Mouse (Mus musculus) forebrain, embryonic 16.5 days (tissue): ENCODE data around the gene Spdye4c. TPM values are rescaled to one million over a fixed set of nuclear protein-coding genes. Genes with fewer than 3 reads are reported as not detected.

ENCODE experiments used
- ATAC-seq: fragments of 200-750 bp; cut with Nextera tagmentation; 2 replicates; pipeline ENCODE4 v1.8.0; 2017; ENCODE audit warnings: mild to moderate bottlenecking, moderate library complexity
- H3K27ac ChIP-seq: fragments of 300-500 bp; sonication (generic); 2 replicates; pipeline ENCODE4 v1.5.1; 2014; ENCODE audit warnings: low read length, control low read depth
- H3K27me3 ChIP-seq: fragments of 300-500 bp; sonication (generic); replicated peaks from 2 replicates; pipeline ENCODE4 v1.6.1; 2014; ENCODE audit warnings: low read length; ENCODE audit not compliant: control insufficient read depth, insufficient read depth
- H3K36me3 ChIP-seq: fragments of 300-500 bp; sonication (generic); 2 replicates; pipeline ENCODE4 v1.6.1; 2014; ENCODE audit not compliant: control insufficient read depth, insufficient read depth
- H3K4me1 ChIP-seq: fragments of 300-500 bp; sonication (generic); replicated peaks from 2 replicates; pipeline ENCODE4 v1.6.1; 2014; ENCODE audit warnings: low read length; ENCODE audit not compliant: control insufficient read depth, insufficient read depth
- H3K4me2 ChIP-seq: fragments of 300-500 bp; sonication (generic); 2 replicates; pipeline ENCODE4 v1.6.1; 2014; ENCODE audit warnings: mild to moderate bottlenecking, low read length, control low read depth
- H3K4me3 ChIP-seq: fragments of 300-500 bp; sonication (generic); replicated peaks from 2 replicates; pipeline ENCODE4 v1.5.1; 2014; ENCODE audit warnings: mild to moderate bottlenecking, low read length, control low read depth
- H3K9ac ChIP-seq: fragments of 300-500 bp; sonication (generic); replicated peaks from 2 replicates; pipeline ENCODE4 v1.6.1; 2014; ENCODE audit warnings: low read depth, low read length, control low read depth
- H3K9me3 ChIP-seq: fragments of 300-500 bp; sonication (generic); 2 replicates; pipeline ENCODE4 v1.6.1; 2016; ENCODE audit warnings: low read length; ENCODE audit not compliant: control insufficient read depth
- WGBS: fragments of 180-500 bp; shearing (Covaris S2); extraction: QIAGEN DNeasy Blood & Tissue Kit; methylation state at CpG from one replicate; pipeline ENCODE4 v1.1.7; 2014; 5-methylcytosine and 5-hydroxymethylcytosine counted together
- polyA plus RNA-seq: library from polyadenylated mRNA; unstranded; fragments of >200 nt; fragmentation: Nextera tagmentation; extraction: Ambion mirVana; gene quantifications from 2 replicates; pipeline ENCODE4 v1.2.1, GENCODE M21; 2015

The Spdye4c gene
- polyA plus RNA-seq, 1 experiment from 2014 or later, result not detected

DNA sequence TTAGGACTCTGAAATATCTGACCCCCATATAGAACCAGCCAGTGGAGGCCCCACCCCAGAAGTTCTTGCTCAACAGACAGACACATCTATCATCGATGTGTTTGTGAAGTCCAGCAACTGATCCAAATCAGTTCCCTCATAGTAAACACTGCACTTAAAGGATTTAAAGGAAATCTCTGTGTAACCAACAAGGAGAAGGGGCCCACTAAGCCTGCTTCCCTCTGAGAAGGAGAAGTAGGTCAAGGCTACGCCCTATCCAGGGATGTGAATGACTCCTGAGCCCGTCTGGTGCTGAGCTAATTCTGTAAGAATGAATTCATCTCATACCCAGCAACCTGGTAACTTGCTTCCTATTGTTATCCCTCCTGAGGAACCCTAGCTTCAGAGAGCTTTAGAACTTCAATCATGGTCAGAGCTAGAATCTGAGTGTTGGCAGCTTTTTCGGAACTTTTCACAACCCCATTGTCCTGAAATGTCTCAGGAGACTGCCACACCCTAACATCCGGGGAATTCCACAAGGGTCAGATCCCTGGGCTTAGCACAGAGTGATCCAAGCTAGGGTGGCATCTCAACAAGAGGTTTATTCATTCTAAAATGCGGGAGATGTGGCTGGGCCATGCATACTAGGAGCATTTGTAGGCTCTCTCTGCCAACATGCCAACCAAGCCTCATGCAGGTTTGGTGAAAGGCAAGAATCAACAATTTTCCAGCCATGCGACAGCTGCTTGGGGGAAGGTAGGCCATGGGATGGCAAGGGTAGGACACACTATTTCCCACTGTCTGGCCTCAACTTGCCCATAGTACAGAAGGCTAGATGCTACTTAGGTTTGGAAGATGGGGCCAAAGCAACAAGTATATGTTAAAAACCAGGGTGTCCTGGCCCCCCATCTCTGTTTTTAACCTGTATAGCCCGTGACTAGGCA, 38.0 kb upstream of the Spdye4c start:
- Histone ChIP-seq H3K36me3 (no peaks in the 10 kb centered on the region), H3K4me2 (no peak overlapping the region), H3K9me3 (no peaks in the 10 kb centered on the region), H3K27me3 (no peaks in the 10 kb centered on the region), H3K27ac (no peak overlapping the region), H3K4me1 (no peaks in the 10 kb centered on the region), H3K9ac (no peak overlapping the region), H3K4me3 (no peak overlapping the region)
- ATAC-seq, result no peak
- WGBS, result 88% methylated on average over 8 of the region's 8 CpGs

DNA sequence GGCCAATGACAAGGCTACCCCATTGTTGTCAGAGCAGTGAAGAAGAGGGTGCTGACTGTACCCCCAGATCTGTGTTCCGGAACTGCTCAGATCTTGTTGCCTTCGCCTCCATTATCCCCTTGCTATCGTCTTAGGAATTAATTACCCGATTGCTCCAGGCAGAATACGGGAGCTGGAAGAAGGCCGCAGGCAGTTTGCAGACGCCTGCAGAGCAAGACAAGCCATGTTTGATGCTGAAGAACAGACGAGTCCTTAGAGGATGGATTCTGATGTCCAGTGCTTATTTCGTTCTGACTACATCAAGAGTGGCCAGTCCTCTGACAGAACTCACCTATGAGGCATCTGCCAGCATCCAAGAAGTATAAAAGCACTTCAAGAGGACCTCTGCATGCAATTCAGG, 35.9 kb upstream of the Spdye4c start:
- Histone ChIP-seq H3K9ac (no peak overlapping the region), H3K27ac (no peak overlapping the region)
- no peak for ATAC-seq

DNA sequence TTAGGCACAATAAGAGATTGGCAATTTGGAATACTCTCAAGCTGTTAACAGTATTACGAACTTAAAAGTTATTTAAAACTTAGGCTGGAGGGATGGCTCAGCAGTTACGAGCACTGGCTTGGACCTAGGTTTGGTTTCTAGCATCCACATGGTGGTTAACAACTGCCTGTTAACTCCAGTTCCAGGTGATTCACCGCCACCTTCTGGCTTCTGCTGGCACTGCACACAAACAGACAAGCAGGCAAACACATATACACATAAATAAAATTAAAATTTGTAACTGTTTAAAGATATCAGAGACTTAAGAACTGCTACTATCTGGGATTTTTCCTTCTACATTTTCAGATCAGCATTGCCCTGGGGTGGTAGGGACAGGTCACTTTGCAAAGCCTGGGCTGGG, 26.8 kb upstream of the Spdye4c start:
- H3K4me3 ChIP-seq, result no peak overlapping the region
- no peak overlapping the region for H3K27ac ChIP-seq
- no peaks in the 10 kb centered on the region for H3K4me1 ChIP-seq
- H3K27me3 ChIP-seq, result no peaks in the 10 kb centered on the region
- no peak overlapping the region for H3K9ac ChIP-seq
- 88% methylated on average over 3 of the region's 3 CpGs for WGBS
- H3K4me2 ChIP-seq, result no peak overlapping the region
- H3K36me3 ChIP-seq, result no peaks in the 10 kb centered on the region
- no peaks in the 10 kb centered on the region for H3K9me3 ChIP-seq
- ATAC-seq, result no peak

More for the DNA sequence above, 35.9 kb upstream of the Spdye4c start:
- Histone ChIP-seq H3K27me3 (no peaks in the 10 kb centered on the region), H3K36me3 (no peaks in the 10 kb centered on the region), H3K4me3 (no peak overlapping the region), H3K4me1 (no peaks in the 10 kb centered on the region), H3K9me3 (no peaks in the 10 kb centered on the region), H3K4me2 (no peak overlapping the region)
- 72% methylated on average over 9 of the region's 9 CpGs for WGBS

DNA sequence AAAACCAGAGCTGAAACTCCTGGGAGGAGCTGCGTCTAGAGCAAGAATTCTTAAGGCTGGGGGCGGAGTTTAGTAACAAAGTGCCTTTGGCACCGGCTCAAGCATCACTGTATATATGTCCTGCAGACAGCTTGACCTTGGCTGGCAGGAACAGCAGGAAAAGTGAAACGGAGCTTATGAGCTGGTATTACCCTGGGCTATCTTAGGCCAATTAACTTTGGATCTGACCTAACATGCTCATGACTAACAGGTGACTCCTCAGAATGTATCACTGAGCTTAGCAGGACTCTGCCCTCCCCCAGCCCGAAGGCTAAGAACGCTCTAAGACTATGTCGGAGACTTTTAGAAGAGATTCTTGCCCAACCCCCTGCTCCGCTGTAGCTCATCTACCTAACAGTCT, 25.1 kb upstream of the Spdye4c start:
- no peak overlapping the region for H3K4me3 ChIP-seq
- H3K9me3 ChIP-seq, result no peaks in the 10 kb centered on the region
- H3K4me2 ChIP-seq, result no peak overlapping the region
- no peak overlapping the region for H3K27ac ChIP-seq
- H3K36me3 ChIP-seq, result no peaks in the 10 kb centered on the region
- H3K27me3 ChIP-seq, result no peaks in the 10 kb centered on the region
- no peaks in the 10 kb centered on the region for H3K4me1 ChIP-seq
- no peak overlapping the region for H3K9ac ChIP-seq
- WGBS, result 57% methylated on average over 8 of the region's 8 CpGs
- ATAC-seq, result no peak

DNA sequence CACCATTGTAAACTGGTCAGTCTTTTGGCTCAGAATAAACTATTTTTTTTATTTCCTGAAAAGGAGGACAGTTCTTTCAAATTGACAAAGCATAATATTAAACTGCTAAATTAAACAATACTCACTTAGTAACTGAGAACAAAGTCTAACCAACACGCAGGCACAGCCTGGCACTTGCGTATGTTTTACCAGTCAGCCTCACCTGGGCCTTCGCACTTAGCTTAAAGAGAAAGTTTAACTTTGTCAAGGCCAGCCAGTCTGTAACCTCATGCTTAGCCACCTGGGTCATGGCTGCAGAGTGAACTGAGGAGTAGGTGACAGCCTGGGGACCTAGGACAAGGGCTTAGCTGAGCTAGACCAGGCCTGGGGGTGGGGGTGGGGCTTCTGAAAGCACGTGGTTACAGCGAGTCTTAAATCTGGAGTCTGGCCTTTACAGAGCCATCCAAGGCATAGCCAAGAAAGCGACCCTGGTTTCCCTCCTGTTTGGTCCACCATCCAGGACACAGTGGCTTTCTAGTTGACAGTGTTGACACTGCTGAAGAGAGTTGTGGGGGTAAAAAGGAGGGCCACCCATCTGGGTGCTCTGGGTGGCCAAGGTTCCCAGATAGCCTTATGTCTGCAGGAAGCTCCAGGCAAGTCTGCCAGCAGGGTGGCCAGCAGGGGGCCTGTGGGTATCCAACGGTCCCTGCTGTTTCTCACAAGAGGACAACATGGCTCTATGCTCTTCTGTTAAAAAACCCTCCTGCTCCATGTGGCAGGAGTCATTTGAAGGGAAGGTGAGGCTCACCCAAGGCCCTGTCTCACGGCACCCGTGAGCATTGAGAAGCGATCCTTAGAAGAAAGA, 24.5 kb upstream of the Spdye4c start:
- Histone ChIP-seq H3K27ac (no peak overlapping the region), H3K9ac (no peak overlapping the region)
- no peak for ATAC-seq

DNA sequence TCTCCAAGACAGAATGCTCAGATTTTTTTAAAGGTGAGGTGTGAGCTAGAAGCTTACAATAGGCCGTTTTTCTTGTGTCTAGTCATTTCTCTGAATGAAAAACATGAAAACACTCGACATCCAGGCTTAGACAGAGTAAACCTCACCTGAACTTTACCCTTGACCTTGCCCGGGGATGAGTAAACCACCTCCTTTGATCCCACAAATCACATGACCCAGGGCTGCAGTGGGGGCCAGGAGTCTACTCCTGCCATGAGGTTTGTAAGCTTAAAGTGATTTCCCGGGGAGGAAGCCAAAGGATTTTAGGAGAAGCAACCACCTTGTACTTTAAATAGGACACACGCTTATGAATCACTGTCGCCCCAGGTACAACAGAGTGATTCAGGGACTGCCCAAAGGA, 23.0 kb upstream of the Spdye4c start:
- H3K4me2 ChIP-seq, result no peak overlapping the region
- H3K36me3 ChIP-seq, result no peaks in the 10 kb centered on the region
- no peak overlapping the region for H3K4me3 ChIP-seq
- no peak for ATAC-seq
- WGBS, result 87% methylated on average over 6 of the region's 6 CpGs
- H3K9me3 ChIP-seq, result no peaks in the 10 kb centered on the region
- no peak overlapping the region for H3K27ac ChIP-seq
- no peak overlapping the region for H3K9ac ChIP-seq
- H3K27me3 ChIP-seq, result no peaks in the 10 kb centered on the region
- H3K4me1 ChIP-seq, result no peaks in the 10 kb centered on the region

More for the DNA sequence above, 24.5 kb upstream of the Spdye4c start:
- Histone ChIP-seq H3K4me3 (no peak overlapping the region), H3K9me3 (no peaks in the 10 kb centered on the region), H3K4me2 (no peak overlapping the region), H3K27me3 (no peaks in the 10 kb centered on the region), H3K36me3 (no peaks in the 10 kb centered on the region), H3K4me1 (no peaks in the 10 kb centered on the region)
- 70% methylated on average over 10 of the region's 10 CpGs for WGBS

DNA sequence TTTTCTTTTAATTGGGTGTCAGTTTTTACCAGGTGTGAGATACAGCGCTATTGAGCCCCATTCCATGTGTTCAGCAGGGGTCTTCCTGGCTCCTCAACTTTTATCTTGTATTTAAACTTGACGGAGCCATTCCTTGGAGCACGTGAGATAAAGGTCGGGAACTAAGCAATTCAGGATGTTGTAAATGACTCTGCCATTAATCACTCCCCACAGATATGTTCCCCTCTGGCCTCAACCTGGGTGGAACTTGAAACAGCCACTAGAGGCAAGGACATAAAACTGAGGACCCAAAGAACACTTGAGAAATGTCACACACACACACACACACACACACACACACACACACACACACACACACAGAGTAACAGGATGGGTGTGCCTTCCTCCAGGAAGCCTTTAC, 22.5 kb upstream of the Spdye4c start:
- no peak overlapping the region for H3K4me3 ChIP-seq

DNA sequence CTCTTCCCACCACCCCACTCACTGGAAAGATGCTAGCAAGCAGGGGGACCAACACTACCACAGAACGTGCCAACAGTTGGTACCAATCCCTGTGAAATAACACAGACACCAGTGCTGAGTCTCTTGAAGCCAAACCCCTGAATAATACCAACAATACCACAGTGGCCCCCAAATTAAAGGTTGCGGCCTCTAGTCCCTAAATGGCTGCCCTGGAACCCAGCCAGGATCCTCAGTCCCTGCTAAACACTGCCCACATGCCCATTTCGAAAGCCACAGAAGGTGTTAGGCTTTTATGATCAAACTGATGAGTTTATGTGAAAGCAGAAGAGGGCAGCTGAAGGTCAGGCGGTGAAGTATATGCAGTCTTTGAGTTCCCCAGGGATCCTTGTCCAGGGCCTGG, 20.0 kb upstream of the Spdye4c start:
- no peak overlapping the region for H3K9ac ChIP-seq
- no peaks in the 10 kb centered on the region for H3K4me1 ChIP-seq
- no peak overlapping the region for H3K4me2 ChIP-seq
- WGBS, result 86% methylated on average over 4 of the region's 4 CpGs
- no peaks in the 10 kb centered on the region for H3K36me3 ChIP-seq
- no peaks in the 10 kb centered on the region for H3K27me3 ChIP-seq
- no peak overlapping the region for H3K4me3 ChIP-seq
- H3K9me3 ChIP-seq, result no peaks in the 10 kb centered on the region
- no peak for ATAC-seq
- H3K27ac ChIP-seq, result no peak overlapping the region

More for the DNA sequence above, 22.5 kb upstream of the Spdye4c start:
- Histone ChIP-seq H3K27ac (no peak overlapping the region), H3K4me2 (no peak overlapping the region), H3K27me3 (no peaks in the 10 kb centered on the region), H3K4me1 (no peaks in the 10 kb centered on the region), H3K36me3 (no peaks in the 10 kb centered on the region), H3K9me3 (no peaks in the 10 kb centered on the region), H3K9ac (no peak overlapping the region)
- WGBS, result 89% methylated on average over 4 of the region's 4 CpGs
- ATAC-seq, result no peak
